In genomic region chr13:43560458-43561411, GRCm38 (mm10) we compare ENCODE assay signal across 8 mouse cellular contexts. TPM values are rescaled to one million over a fixed set of nuclear protein-coding genes. Genes with fewer than 3 reads are reported as not detected.
DNase-seq lines count a peak whose midpoint lies in the region; ATAC-seq and TF ChIP-seq lines count a peak whose summit lies in the region.

No protein-coding gene starts in this region.

- peak overlapping the region; percentile 97 for H3K27ac ChIP-seq in heart, embryonic 13.5 days (replicated peaks)
- H3K27ac ChIP-seq in kidney, postnatal 0 days = peak overlapping the region; percentile 94

- DNase-seq in gastrocnemius, adult 18-20 months (ENCODE audit: low spot score) = peak; percentile 59
- DNase-seq in gastrocnemius, postnatal 4 days (ENCODE audit: low spot score in 2 of 2) = no peak
- peak; percentile 70 for DNase-seq in embryo, embryonic 10.5 days (ENCODE audit: low spot score)
- DNase-seq in kidney, postnatal 0 days (ENCODE audit: low spot score) = peak; percentile 72
- DNase-seq in frontal cortex, postnatal 10 days (ENCODE audit: low spot score in 2 of 2) = no peak
- no peak for DNase-seq in thymus, postnatal 14 days

- 0 out of 2 replicates have a peak, but pooled peaks have one; percentile 17 for ATAC-seq in heart, embryonic 13.5 days (ENCODE audit: extremely low read depth, insufficient number of reproducible peaks, low FRiP score, low TSS enrichment)
- ATAC-seq in kidney, postnatal 0 days (replicated peaks; ENCODE audit: low FRiP score, low read depth) = peak; percentile 53
- 0 out of 2 replicates have a peak, but pooled peaks have one; percentile 2 for ATAC-seq in megakaryocyte, adult 5-6 weeks (ENCODE audit: poor library complexity, severe bottlenecking)

- H3K4me1 ChIP-seq in heart, embryonic 13.5 days = peaks cover 30% of the 10 kb centered on the region
- H3K4me1 ChIP-seq in kidney, postnatal 0 days (replicated peaks; ENCODE audit: insufficient read depth, low read length) = peaks cover 16% of the 10 kb centered on the region

- TF ChIP-seq CTCF in kidney, postnatal 0 days (IDR thresholded peaks at IDR 0.05; ENCODE audit: low read depth) = no peak

- 10% methylated on average over 18 of the region's 18 CpGs for WGBS in heart, embryonic 13.5 days
- WGBS in kidney, postnatal 0 days = 4% methylated on average over 18 of the region's 18 CpGs

- peak overlapping the region; percentile 78 for H3K4me2 ChIP-seq in heart, embryonic 13.5 days
- H3K4me2 ChIP-seq in kidney, postnatal 0 days (ENCODE audit: low read length) = peak overlapping the region; percentile 77

- H3K9ac ChIP-seq in heart, embryonic 13.5 days = peak overlapping the region; percentile 90
- peak overlapping the region; percentile 83 for H3K9ac ChIP-seq in kidney, postnatal 0 days (ENCODE audit: low read depth, low read length)

- no peaks in the 10 kb centered on the region; the same call in 1 of the 2 replicates for H3K36me3 ChIP-seq in heart, embryonic 13.5 days
- H3K36me3 ChIP-seq in kidney, postnatal 0 days (ENCODE audit: insufficient read depth, low read length) = no peaks in the 10 kb centered on the region

- peak overlapping the region; percentile 87 for H3K4me3 ChIP-seq in heart, embryonic 13.5 days
- peak overlapping the region; percentile 70 for H3K4me3 ChIP-seq in kidney, postnatal 0 days (replicated peaks; ENCODE audit: low read depth, low read length)

- no peaks in the 10 kb centered on the region for H3K9me3 ChIP-seq in heart, embryonic 13.5 days
- H3K9me3 ChIP-seq in kidney, postnatal 0 days (replicated peaks; ENCODE audit: low read length) = no peaks in the 10 kb centered on the region

- H3K27me3 ChIP-seq in heart, embryonic 13.5 days (replicated peaks) = no peaks in the 10 kb centered on the region
- no peaks in the 10 kb centered on the region for H3K27me3 ChIP-seq in kidney, postnatal 0 days (ENCODE audit: insufficient read depth, low read length)

RNA-seq across cellular contexts. Expression of gene Mcur1, which starts 0.7 kb away (rescaled TPM):
- 10 to 100 TPM; 30.3 to 31.7 TPM for total RNA-seq in gastrocnemius, adult 18-20 months (2021)
- 10 to 100 TPM; 21.0 to 23.5 TPM for total RNA-seq in gastrocnemius, postnatal 4 days (2021)
- 14.1 and 14.6 TPM in 2 replicates for polyA plus RNA-seq in heart, embryonic 13.5 days (2015; fragmentation: Nextera tagmentation; extraction: Ambion mirVana)
- 37.0 and 37.3 TPM in 2 replicates for polyA plus RNA-seq in kidney, postnatal 0 days (2015; fragmentation: Nextera tagmentation; extraction: Ambion mirVana)
- total RNA-seq in megakaryocyte, adult 5-6 weeks (2015) = 28.5 and 35.3 TPM in 2 replicates
- total RNA-seq in megakaryocyte, adult 5-6 weeks (2017) = 21.3 and 25.6 TPM in 2 replicates

RNA-seq across cellular contexts. Expression of gene Rnf182, which starts 54.8 kb away (rescaled TPM):
- total RNA-seq in gastrocnemius, adult 18-20 months (2021) = not detected
- total RNA-seq in gastrocnemius, postnatal 4 days (2021) = under 1 TPM; 0.39 TPM
- polyA plus RNA-seq in heart, embryonic 13.5 days (2015; fragmentation: Nextera tagmentation; extraction: Ambion mirVana) = 1.8 and 2.4 TPM in 2 replicates
- 1.1 and 2.4 TPM in 2 replicates for polyA plus RNA-seq in kidney, postnatal 0 days (2015; fragmentation: Nextera tagmentation; extraction: Ambion mirVana)
- not detected in 2 replicates for total RNA-seq in megakaryocyte, adult 5-6 weeks (2015)
- not detected in 2 replicates for total RNA-seq in megakaryocyte, adult 5-6 weeks (2017)

Comparison
In these comparisons a context has a peak if more than half of its experiments do, and no peak if none do; other contexts are left out.
1. DNase-seq: peak in gastrocnemius, adult 18-20 months (single experiment), embryo, embryonic 10.5 days (single experiment) and kidney, postnatal 0 days (single experiment); none in gastrocnemius, postnatal 4 days (0 of 2), frontal cortex, postnatal 10 days (0 of 2) and thymus, postnatal 14 days (single experiment).
2. ATAC-seq: peak in every context shown above with its lines; median percentile 53 in kidney, postnatal 0 days; 17 in heart, embryonic 13.5 days; 2 in megakaryocyte, adult 5-6 weeks.